Mouse (Mus musculus): ENCODE data around the gene Camsap2. TPM values are rescaled to one million over a fixed set of nuclear protein-coding genes. Genes with fewer than 3 reads are reported as not detected.

Gene Camsap2
- polyA plus RNA-seq, 1 experiment from 2014 or later = 11.2 TPM

DNA sequence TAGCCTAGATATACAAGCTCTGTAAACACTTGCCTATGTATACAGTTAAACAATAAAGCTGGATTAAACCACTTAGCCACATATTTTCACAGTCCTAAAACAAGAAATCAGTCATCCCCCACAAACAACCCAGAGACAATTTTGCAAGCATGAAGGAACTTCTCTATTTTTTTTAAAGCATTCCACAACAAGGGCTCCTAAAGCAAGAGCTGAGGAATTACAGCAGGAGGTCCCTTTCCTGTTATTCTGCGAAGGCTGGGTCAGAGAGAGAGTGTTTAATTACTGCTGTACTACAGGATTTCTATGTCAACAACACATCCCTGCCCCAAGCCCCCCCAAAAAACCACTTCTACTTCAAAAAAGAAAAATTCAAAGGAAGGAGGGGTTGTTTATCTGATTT is 1.6 kb downstream of the Camsap2 start:
- Histone ChIP-seq H3K27ac (replicated peaks) (no peak overlapping the region), H3K9ac (no peak overlapping the region), H3K27me3 (no peaks in the 10 kb centered on the region), H3K4me2 (replicated peaks) (peak overlapping the region; percentile 91), H3K4me1 (peaks cover 21% of the 10 kb centered on the region), H3K36me3 (no peaks in the 10 kb centered on the region), H3K9me3 (replicated peaks) (no peaks in the 10 kb centered on the region), H3K4me3 (replicated peaks) (peak overlapping the region; percentile 94)
- WGBS = 3% methylated on average over 1 of the region's 1 CpGs
- no peak for ATAC-seq (ENCODE audit: insufficient number of reproducible peaks, low FRiP score, low TSS enrichment, low read depth)

DNA sequence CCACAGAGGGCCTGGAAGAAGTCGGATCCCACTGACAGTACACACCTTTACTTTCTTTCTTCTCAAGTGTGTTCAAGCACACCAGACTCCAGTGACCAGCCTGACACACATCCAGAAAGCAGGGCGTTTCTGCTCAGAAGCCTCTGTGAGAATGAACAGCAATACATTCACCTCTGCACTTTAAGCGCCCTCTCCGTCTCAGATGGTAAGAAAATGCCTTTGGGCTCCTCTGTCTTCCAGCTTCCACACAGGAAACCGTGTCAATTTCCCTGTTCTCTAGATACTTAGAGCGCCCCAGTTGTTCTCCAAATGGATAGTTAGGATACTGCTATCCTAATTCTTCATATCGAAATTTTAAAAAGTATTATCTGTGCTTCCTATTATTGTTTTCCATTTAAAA is 2.2 kb downstream of the Camsap2 start:
- Histone ChIP-seq H3K4me2 (replicated peaks) (peak overlapping the region; percentile 91), H3K4me3 (replicated peaks) (peak overlapping the region; percentile 40), H3K9me3 (replicated peaks) (no peaks in the 10 kb centered on the region), H3K36me3 (no peaks in the 10 kb centered on the region), H3K4me1 (peaks cover 21% of the 10 kb centered on the region), H3K27ac (replicated peaks) (0 out of 2 replicates have a peak overlapping the region, but pooled peaks have one; percentile 28), H3K27me3 (no peaks in the 10 kb centered on the region), H3K9ac (no peak overlapping the region)
- ATAC-seq (ENCODE audit: insufficient number of reproducible peaks, low FRiP score, low TSS enrichment, low read depth) = no peak
- 10% methylated on average over 7 of the region's 7 CpGs for WGBS

- Histone ChIP-seq H3K4me1 (peaks cover 13% of the 10 kb centered on the region), H3K36me3 (no peaks in the 10 kb centered on the region), H3K27ac (replicated peaks) (no peak overlapping the region), H3K27me3 (no peaks in the 10 kb centered on the region), H3K9me3 (replicated peaks) (no peaks in the 10 kb centered on the region), H3K4me2 (replicated peaks) (no peak overlapping the region), H3K9ac (no peak overlapping the region), H3K4me3 (replicated peaks) (no peak overlapping the region)
- ATAC-seq (ENCODE audit: insufficient number of reproducible peaks, low FRiP score, low TSS enrichment, low read depth) = no peak
- WGBS = 98% methylated on average over 3 of the region's 3 CpGs
Measured at GRCm38 (mm10) chr1:136340541-136340940, 5.4 kb downstream of the Camsap2 start.

GRCm38 (mm10) chr1:136334743-136335142 is 11.2 kb downstream of the Camsap2 start:
- WGBS = 91% methylated on average over 10 of the region's 10 CpGs
- H3K27me3 ChIP-seq = no peaks in the 10 kb centered on the region
- no peak overlapping the region for H3K4me2 ChIP-seq (replicated peaks)
- H3K4me1 ChIP-seq = 0 out of 2 replicates have a peak, but pooled peaks cover 5% of the 10 kb centered on the region
- no peak overlapping the region for H3K4me3 ChIP-seq (replicated peaks)
- H3K9ac ChIP-seq = no peak overlapping the region
- no peaks in the 10 kb centered on the region for H3K9me3 ChIP-seq (replicated peaks)
- no peak overlapping the region for H3K27ac ChIP-seq (replicated peaks)
- ATAC-seq (ENCODE audit: insufficient number of reproducible peaks, low FRiP score, low TSS enrichment, low read depth) = no peak
- peaks cover 7% of the 10 kb centered on the region; the same call in 1 of the 2 replicates for H3K36me3 ChIP-seq

DNA sequence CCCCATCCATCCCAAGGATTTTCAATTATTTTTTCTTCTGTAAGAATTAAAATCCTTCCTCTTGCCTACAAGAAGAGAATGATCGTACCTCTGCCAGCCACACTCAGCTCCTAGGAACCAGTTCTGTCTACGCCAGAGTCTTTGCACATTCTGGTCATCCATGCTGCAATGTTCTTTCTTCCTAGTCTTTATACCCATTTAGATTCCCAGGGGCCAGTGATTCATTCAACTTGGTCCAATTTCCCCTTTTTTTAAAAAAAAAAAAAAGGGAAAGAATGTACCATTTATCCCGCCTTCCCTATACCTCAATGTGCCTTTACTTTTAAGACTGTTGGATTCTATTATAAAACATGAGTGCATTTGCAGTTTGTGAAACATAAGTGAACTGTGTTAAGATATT is 12.4 kb downstream of the Camsap2 start:
- WGBS = 87% methylated on average over 3 of the region's 3 CpGs

GRCm38 (mm10) chr1:136333071-136333470 is 12.8 kb downstream of the Camsap2 start:
- H3K4me1 ChIP-seq = 0 out of 2 replicates have a peak, but pooled peaks cover 12% of the 10 kb centered on the region
- H3K27ac ChIP-seq (replicated peaks) = no peak overlapping the region
- no peak overlapping the region for H3K4me2 ChIP-seq (replicated peaks)
- no peak overlapping the region for H3K9ac ChIP-seq
- no peaks in the 10 kb centered on the region for H3K27me3 ChIP-seq
- ATAC-seq (ENCODE audit: insufficient number of reproducible peaks, low FRiP score, low TSS enrichment, low read depth) = no peak
- no peaks in the 10 kb centered on the region for H3K9me3 ChIP-seq (replicated peaks)
- no peak overlapping the region for H3K4me3 ChIP-seq (replicated peaks)
- 88% methylated on average over 7 of the region's 7 CpGs for WGBS
- H3K36me3 ChIP-seq = peaks cover 7% of the 10 kb centered on the region; the same call in 1 of the 2 replicates

More for the DNA sequence above, 12.4 kb downstream of the Camsap2 start:
- ATAC-seq (ENCODE audit: insufficient number of reproducible peaks, low FRiP score, low TSS enrichment, low read depth) = no peak
- Histone ChIP-seq H3K4me2 (replicated peaks) (no peak overlapping the region), H3K27ac (replicated peaks) (no peak overlapping the region), H3K4me1 (0 out of 2 replicates have a peak, but pooled peaks cover 8% of the 10 kb centered on the region), H3K4me3 (replicated peaks) (no peak overlapping the region), H3K27me3 (no peaks in the 10 kb centered on the region), H3K9ac (no peak overlapping the region), H3K9me3 (replicated peaks) (no peaks in the 10 kb centered on the region), H3K36me3 (peaks cover 7% of the 10 kb centered on the region; the same call in 1 of the 2 replicates)

GRCm38 (mm10) chr1:136331836-136332235 is 14.1 kb downstream of the Camsap2 start:
- peaks cover 7% of the 10 kb centered on the region; the same call in 1 of the 2 replicates for H3K36me3 ChIP-seq
- H3K4me1 ChIP-seq = 0 out of 2 replicates have a peak, but pooled peaks cover 14% of the 10 kb centered on the region
- no peaks in the 10 kb centered on the region for H3K27me3 ChIP-seq
- no peak overlapping the region for H3K27ac ChIP-seq (replicated peaks)
- H3K4me3 ChIP-seq (replicated peaks) = no peak overlapping the region
- H3K9ac ChIP-seq = no peak overlapping the region
- 90% methylated on average over 4 of the region's 4 CpGs for WGBS
- no peak for ATAC-seq (ENCODE audit: insufficient number of reproducible peaks, low FRiP score, low TSS enrichment, low read depth)
- no peaks in the 10 kb centered on the region for H3K9me3 ChIP-seq (replicated peaks)
- H3K4me2 ChIP-seq (replicated peaks) = no peak overlapping the region

- Histone ChIP-seq H3K36me3 (peaks cover 10% of the 10 kb centered on the region; the same call in 1 of the 2 replicates), H3K4me1 (peaks cover 21% of the 10 kb centered on the region), H3K27ac (replicated peaks) (no peak overlapping the region), H3K9me3 (replicated peaks) (no peaks in the 10 kb centered on the region), H3K4me3 (replicated peaks) (no peak overlapping the region), H3K27me3 (no peaks in the 10 kb centered on the region), H3K4me2 (replicated peaks) (no peak overlapping the region), H3K9ac (no peak overlapping the region)
- ATAC-seq (ENCODE audit: insufficient number of reproducible peaks, low FRiP score, low TSS enrichment, low read depth) = no peak
- 74% methylated on average over 4 of the region's 4 CpGs for WGBS
Measured at GRCm38 (mm10) chr1:136329426-136329825, 16.5 kb downstream of the Camsap2 start.

DNA sequence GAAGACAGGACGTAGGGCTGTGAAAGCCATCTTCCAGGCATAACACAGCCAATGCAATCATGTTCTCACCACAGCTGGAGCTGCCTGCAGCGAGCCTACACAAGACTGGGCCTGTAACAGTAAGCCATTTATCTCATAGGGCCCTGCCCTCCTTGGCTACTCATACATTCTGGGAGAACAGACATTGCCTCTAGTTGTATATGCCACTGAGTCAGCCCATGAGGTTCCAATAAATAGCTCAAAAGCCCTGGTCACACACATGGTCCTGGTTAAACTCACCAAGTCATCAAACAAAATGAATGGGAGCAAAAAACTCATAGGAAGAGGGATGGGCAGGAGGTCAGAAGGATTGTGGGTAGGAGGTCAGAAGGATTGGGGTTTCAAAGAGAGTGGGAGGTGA is 17.3 kb downstream of the Camsap2 start:
- WGBS = 35% methylated on average over 2 of the region's 2 CpGs
- H3K27me3 ChIP-seq = no peaks in the 10 kb centered on the region
- peaks cover 21% of the 10 kb centered on the region for H3K4me1 ChIP-seq
- peaks cover 15% of the 10 kb centered on the region for H3K36me3 ChIP-seq
- no peaks in the 10 kb centered on the region for H3K9me3 ChIP-seq (replicated peaks)
- no peak overlapping the region for H3K9ac ChIP-seq
- no peak overlapping the region for H3K27ac ChIP-seq (replicated peaks)
- H3K4me2 ChIP-seq (replicated peaks) = no peak overlapping the region
- no peak overlapping the region for H3K4me3 ChIP-seq (replicated peaks)
- peak; percentile 45; the same call in 1 of the 2 replicates for ATAC-seq (ENCODE audit: insufficient number of reproducible peaks, low FRiP score, low TSS enrichment, low read depth)

DNA sequence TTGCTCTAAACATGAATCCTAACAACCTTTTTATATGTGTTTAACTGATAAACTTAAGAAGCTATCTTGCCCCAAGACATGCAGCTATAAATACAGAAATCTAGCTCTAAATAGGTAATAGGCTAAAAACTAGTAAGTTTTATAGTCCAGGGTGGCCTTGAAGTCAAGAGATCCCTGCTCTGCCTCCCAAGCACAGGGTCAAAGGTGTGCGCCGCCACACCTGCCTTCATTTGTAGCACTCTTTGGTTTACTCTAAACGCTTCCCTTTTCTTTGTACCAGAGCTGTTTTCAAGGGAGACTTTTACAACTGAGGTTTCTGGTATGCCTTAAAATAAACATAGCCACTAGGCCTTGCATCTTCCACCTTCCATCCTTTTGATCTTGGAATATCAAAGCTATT is 18.3 kb downstream of the Camsap2 start:
- H3K4me2 ChIP-seq (replicated peaks) = no peak overlapping the region
- H3K4me3 ChIP-seq (replicated peaks) = no peak overlapping the region
- H3K4me1 ChIP-seq = peaks cover 21% of the 10 kb centered on the region
- H3K27me3 ChIP-seq = no peaks in the 10 kb centered on the region
- no peak overlapping the region for H3K9ac ChIP-seq
- H3K9me3 ChIP-seq (replicated peaks) = no peaks in the 10 kb centered on the region
- H3K36me3 ChIP-seq = peaks cover 23% of the 10 kb centered on the region
- no peak for ATAC-seq (ENCODE audit: insufficient number of reproducible peaks, low FRiP score, low TSS enrichment, low read depth)
- H3K27ac ChIP-seq (replicated peaks) = no peak overlapping the region
- WGBS = 81% methylated on average over 3 of the region's 3 CpGs

DNA sequence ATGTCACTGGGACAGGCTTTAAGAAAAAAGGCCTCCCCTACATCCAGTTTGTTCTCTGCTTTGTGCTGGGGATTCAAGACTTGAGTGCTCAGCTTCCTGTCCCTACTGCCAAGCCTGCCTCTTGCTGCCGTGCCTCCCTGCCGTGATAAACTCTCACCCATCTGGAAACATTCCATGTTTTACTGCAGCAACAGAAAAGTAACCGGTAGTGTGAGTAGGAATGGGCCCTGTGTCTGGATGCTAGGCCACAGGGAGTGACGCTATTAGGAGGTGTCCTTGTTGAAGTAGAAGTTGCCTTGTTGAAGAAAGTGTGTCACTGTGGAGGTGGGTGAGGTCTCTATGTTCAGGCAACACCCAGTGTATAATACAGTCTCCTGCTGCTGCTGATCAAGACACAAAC is 20.0 kb downstream of the Camsap2 start:
- 21% methylated on average over 4 of the region's 4 CpGs for WGBS
- Histone ChIP-seq H3K4me3 (replicated peaks) (no peak overlapping the region), H3K4me1 (peaks cover 21% of the 10 kb centered on the region), H3K4me2 (replicated peaks) (no peak overlapping the region), H3K27me3 (no peaks in the 10 kb centered on the region), H3K9ac (no peak overlapping the region), H3K36me3 (peaks cover 19% of the 10 kb centered on the region), H3K9me3 (replicated peaks) (no peaks in the 10 kb centered on the region), H3K27ac (replicated peaks) (no peak overlapping the region)
- 0 out of 2 replicates have a peak, but pooled peaks have one; percentile 57 for ATAC-seq (ENCODE audit: insufficient number of reproducible peaks, low FRiP score, low TSS enrichment, low read depth)

GRCm38 (mm10) chr1:136322331-136322730 is 23.6 kb downstream of the Camsap2 start:
- no peak overlapping the region for H3K4me3 ChIP-seq (replicated peaks)
- no peaks in the 10 kb centered on the region for H3K27me3 ChIP-seq
- peaks cover 19% of the 10 kb centered on the region for H3K36me3 ChIP-seq
- no peak for ATAC-seq (ENCODE audit: insufficient number of reproducible peaks, low FRiP score, low TSS enrichment, low read depth)
- peaks cover 7% of the 10 kb centered on the region for H3K4me1 ChIP-seq
- no peak overlapping the region for H3K4me2 ChIP-seq (replicated peaks)
- H3K9ac ChIP-seq = no peak overlapping the region
- no peak overlapping the region for H3K27ac ChIP-seq (replicated peaks)
- 85% methylated on average over 4 of the region's 4 CpGs for whole genome bisulfite sequencing
- H3K9me3 ChIP-seq (replicated peaks) = no peaks in the 10 kb centered on the region
